Comparison of ENCODE assay signal across 8 mouse cellular contexts in the genomic region with DNA sequence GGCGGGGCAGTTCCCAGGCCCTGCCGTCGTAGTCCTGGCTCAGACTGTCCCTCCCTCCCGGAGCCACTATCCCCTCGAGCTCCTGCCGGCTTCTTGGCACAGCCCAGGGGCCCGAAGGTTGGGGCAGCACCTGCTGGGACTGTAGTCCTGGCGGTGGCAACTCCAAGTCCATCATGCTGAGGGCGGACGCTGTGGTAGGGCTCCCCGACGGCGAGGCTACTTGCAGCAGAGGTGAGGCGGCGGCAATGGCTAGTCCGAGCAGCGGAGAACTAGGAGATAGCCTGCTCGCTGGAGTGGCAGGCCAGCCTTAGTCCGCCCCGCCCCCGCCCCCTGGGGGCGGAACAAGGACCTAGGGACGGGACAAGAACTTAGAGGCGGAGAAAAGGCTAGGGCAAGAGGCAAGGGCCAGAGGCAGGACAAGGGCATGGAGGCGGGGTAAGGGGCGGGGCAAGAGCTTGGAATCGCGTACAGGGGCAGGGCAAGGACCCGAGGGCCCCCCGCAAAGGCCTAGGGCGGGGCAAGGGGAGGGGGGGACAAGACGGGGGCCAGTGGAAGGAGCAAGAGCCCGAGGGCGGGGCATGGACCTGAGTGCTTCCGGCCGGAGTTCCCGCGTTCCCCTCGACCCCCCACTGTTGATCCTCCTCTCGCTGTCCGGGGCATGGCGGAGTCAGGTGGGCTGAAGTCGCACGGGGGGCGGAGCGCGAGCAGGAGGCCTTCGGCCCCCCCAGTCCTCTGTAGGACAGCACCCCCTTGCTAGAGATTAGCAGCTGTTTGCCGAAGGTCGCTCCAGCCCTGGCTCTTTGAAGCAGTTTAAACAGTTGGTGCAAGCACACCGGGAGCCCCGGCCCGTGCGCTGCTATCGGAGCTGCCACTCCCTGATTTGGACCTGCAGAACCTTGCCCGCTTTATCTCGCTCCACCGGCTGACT. TPM values are rescaled to one million over a fixed set of nuclear protein-coding genes. Genes with fewer than 3 reads are reported as not detected.
A peak's percentile ranks its signal among the peaks of the same experiment; 100 is the strongest.
DNase-seq lines count a peak whose midpoint lies in the region; ATAC-seq and TF ChIP-seq lines count a peak whose summit lies in the region.

A gene (minus strand): TSS at position 408 of the 928 bp plus-strand sequence.

- ATAC-seq in kidney, embryonic 14.5 days (ENCODE audit: low FRiP score, low TSS enrichment), result peak; percentile 94
- ATAC-seq in limb, embryonic 15.5 days (ENCODE audit: insufficient number of reproducible peaks, low FRiP score, low TSS enrichment, low read depth), result peak; percentile 92

- 0% methylated on average over 55 of the region's 58 CpGs for WGBS in kidney, embryonic 14.5 days
- WGBS in limb, embryonic 15.5 days, result under 1% methylated on average over 58 of the region's 58 CpGs

- H3K9ac ChIP-seq in kidney, embryonic 14.5 days (ENCODE audit: low read depth, low read length), result peak within 1 kb of the TSS; percentile 79
- peak within 1 kb of the TSS; percentile 78 for H3K9ac ChIP-seq in limb, embryonic 15.5 days

- no peak for TF ChIP-seq CTCF in bone marrow macrophage, adult 2 months (IDR thresholded peaks at IDR 0.05; ENCODE audit: low read depth, low read length)
- no peak for TF ChIP-seq CTCF in embryonic fibroblast, embryonic 13.5 days (IDR thresholded peaks at IDR 0.05; ENCODE audit: borderline replicate concordance, insufficient read depth, low read length)

- H3K4me1 ChIP-seq in bone marrow macrophage, adult 2 months (ENCODE audit: control insufficient read depth, insufficient read depth, low read length), result peaks cover 18% of the 10 kb centered on the region
- H3K4me1 ChIP-seq in embryonic fibroblast, embryonic 13.5 days (ENCODE audit: control insufficient read depth, insufficient read depth, low read length), result 0 out of 2 replicates have a peak, but pooled peaks cover 2% of the 10 kb centered on the region
- peaks cover 25% of the 10 kb centered on the region for H3K4me1 ChIP-seq in kidney, embryonic 14.5 days (ENCODE audit: control insufficient read depth, insufficient read depth, low read length)
- peaks cover 26% of the 10 kb centered on the region for H3K4me1 ChIP-seq in limb, embryonic 15.5 days

- H3K4me2 ChIP-seq in kidney, embryonic 14.5 days (replicated peaks; ENCODE audit: low read depth, low read length), result peak within 1 kb of the TSS; percentile 70
- H3K4me2 ChIP-seq in limb, embryonic 15.5 days, result peak within 1 kb of the TSS; percentile 84

- peak; percentile 100 for DNase-seq in A20 (ENCODE audit: low read depth, low spot score)
- DNase-seq in heart, adult 9 months (ENCODE audit: low spot score in 2 of 2), result peak; percentile 99
- DNase-seq in monocyte, adult 2 months (ENCODE audit: low read depth in 1 of 2, low spot score in 2 of 2), result peak; percentile 98 to 99
- peak; percentile 100 for DNase-seq in spleen, postnatal 36 days (ENCODE audit: low spot score in 2 of 2)

- 0 out of 2 replicates have a peak, but pooled peaks cover 2% of the 10 kb centered on the region for H3K9me3 ChIP-seq in kidney, embryonic 14.5 days (ENCODE audit: control insufficient read depth, low read length)
- H3K9me3 ChIP-seq in limb, embryonic 15.5 days, result no peaks in the 10 kb centered on the region

- peak within 1 kb of the TSS; percentile 99 for H3K4me3 ChIP-seq in bone marrow macrophage, adult 2 months (ENCODE audit: insufficient read depth, low read length)
- H3K4me3 ChIP-seq in embryonic fibroblast, embryonic 13.5 days (ENCODE audit: insufficient read depth, low read length), result peak within 1 kb of the TSS; percentile 76
- H3K4me3 ChIP-seq in kidney, embryonic 14.5 days (ENCODE audit: low read length), result peak within 1 kb of the TSS; percentile 63
- peak within 1 kb of the TSS; percentile 78 for H3K4me3 ChIP-seq in limb, embryonic 15.5 days

- H3K27me3 ChIP-seq in kidney, embryonic 14.5 days (ENCODE audit: control insufficient read depth, insufficient read depth, low read length), result no peaks in the 10 kb centered on the region
- H3K27me3 ChIP-seq in limb, embryonic 15.5 days, result no peaks in the 10 kb centered on the region

- no peaks in the 10 kb centered on the region for H3K36me3 ChIP-seq in kidney, embryonic 14.5 days (ENCODE audit: control insufficient read depth, insufficient read depth, low read length)
- H3K36me3 ChIP-seq in limb, embryonic 15.5 days, result no peaks in the 10 kb centered on the region

- TF ChIP-seq POLR2A in bone marrow macrophage, adult 2 months (IDR thresholded peaks at IDR 0.05; ENCODE audit: borderline replicate concordance, low read depth, low read length), result peak; percentile 96
- TF ChIP-seq POLR2A in embryonic fibroblast, embryonic 13.5 days (IDR thresholded peaks at IDR 0.05; ENCODE audit: low read depth, low read length), result peak; percentile 99

- peak within 1 kb of the TSS; percentile 97 for H3K27ac ChIP-seq in bone marrow macrophage, adult 2 months (ENCODE audit: insufficient read depth, low read depth, low read length)
- H3K27ac ChIP-seq in embryonic fibroblast, embryonic 13.5 days (ENCODE audit: insufficient read depth, low read length), result peak within 1 kb of the TSS; percentile 74
- peak within 1 kb of the TSS; percentile 98 for H3K27ac ChIP-seq in kidney, embryonic 14.5 days (ENCODE audit: low read depth, low read length)
- H3K27ac ChIP-seq in limb, embryonic 15.5 days, result peak within 1 kb of the TSS; percentile 96

RNA-seq across cellular contexts. Expression of the gene that starts here (rescaled TPM):
- 266 and 269 TPM in 2 replicates for polyA plus RNA-seq in bone marrow macrophage, adult 2 months (2012; ENCODE audit: insufficient read depth, insufficient read length, missing spikeins)
- polyA plus RNA-seq in embryonic fibroblast, embryonic 13.5 days (2011; ENCODE audit: insufficient read length, low read depth, missing spikeins), result 130 and 137 TPM in 2 replicates
- 57.1 and 67.6 TPM in 2 replicates for polyA plus RNA-seq in kidney, embryonic 14.5 days (2014; fragmentation: Nextera tagmentation; extraction: Ambion mirVana)
- polyA plus RNA-seq in limb, embryonic 15.5 days (2015; fragmentation: Nextera tagmentation; extraction: Ambion mirVana), result 40.7 and 45.2 TPM in 2 replicates

Comparison
In these comparisons a context has a peak if more than half of its experiments do, and no peak if none do; other contexts are left out.
1. Peak in every context shown above with its lines: DNase-seq, ATAC-seq, H3K4me3 ChIP-seq and H3K27ac ChIP-seq.